Mouse (Mus musculus): ENCODE data around the gene Mtmr4.

- TF ChIP-seq CTCF (conservative IDR thresholded peaks at IDR 0.05 in 1 of 2, IDR thresholded peaks at IDR 0.05 in 1 of 2; ENCODE audit: low read depth in 2 of 2, low read length in 2 of 2) (no peak), ZNF384 (IDR thresholded peaks at IDR 0.05; ENCODE audit: low read depth, low read length) (no peak), CHD2 (IDR thresholded peaks at IDR 0.05; ENCODE audit: low read length) (no peak), E2F4 (IDR thresholded peaks at IDR 0.05; ENCODE audit: insufficient replicate concordance, low read depth, low read length) (no peak), RCOR1 (conservative IDR thresholded peaks at IDR 0.05; ENCODE audit: low read depth, low read length) (no peak), POLR2A (IDR thresholded peaks at IDR 0.05; ENCODE audit: low read depth, low read length) (no peak), MAZ (IDR thresholded peaks at IDR 0.05; ENCODE audit: low read depth, low read length) (no peak), MEF2A (IDR thresholded peaks at IDR 0.05; ENCODE audit: borderline replicate concordance, low read depth, low read length) (no peak), HCFC1 (IDR thresholded peaks at IDR 0.05; ENCODE audit: low read depth, low read length) (no peak), PAX5 (IDR thresholded peaks at IDR 0.05; ENCODE audit: low read length) (no peak), CHD1 (IDR thresholded peaks at IDR 0.05; ENCODE audit: low read depth, low read length) (no peak)
Observed at GRCm38 (mm10) chr11:87555106-87555703, 36.8 kb upstream of the Mtmr4 start.

Measured in CH12.LX (cell line).